Mouse (Mus musculus) lung, embryonic 15.5 days (tissue): ENCODE measurements at regions not wholly inside any gene's neighbourhood (a gene's known extent, or its start where the extent isn't known, plus 50 kb on each side); places are given as distances from the start of the nearest gene placed in this dataset.

Experiments used
- ATAC-seq: fragments of 200-750 bp; cut with Nextera tagmentation; 2 replicates; pipeline ENCODE4 v1.8.0; 2017; ENCODE audit warnings: moderate number of reproducible peaks, borderline replicate concordance; ENCODE audit not compliant: low FRiP score, low TSS enrichment; ENCODE audit errors: extremely low read depth
- H3K27ac ChIP-seq: fragments of 300-500 bp; sonication (generic); 2 replicates; pipeline ENCODE4 v1.5.1; 2015; ENCODE audit warnings: moderate library complexity, mild to moderate bottlenecking, inconsistent platforms
- H3K27me3 ChIP-seq: fragments of 300-500 bp; sonication (generic); 2 replicates; pipeline ENCODE4 v1.6.1; 2015; ENCODE audit warnings: inconsistent platforms
- H3K36me3 ChIP-seq: fragments of 300-500 bp; sonication (generic); 2 replicates; pipeline ENCODE4 v1.6.1; 2015; ENCODE audit warnings: inconsistent platforms
- H3K4me1 ChIP-seq: fragments of 300-500 bp; sonication (generic); 2 replicates; pipeline ENCODE4 v1.6.1; 2015; ENCODE audit warnings: inconsistent platforms
- H3K4me2 ChIP-seq: fragments of 300-500 bp; sonication (generic); 2 replicates; pipeline ENCODE4 v1.6.1; 2015; ENCODE audit warnings: inconsistent platforms, mild to moderate bottlenecking, moderate library complexity
- H3K4me3 ChIP-seq: fragments of 300-500 bp; sonication (generic); 2 replicates; pipeline ENCODE4 v1.5.1; 2015; ENCODE audit warnings: mild to moderate bottlenecking, inconsistent platforms
- H3K9ac ChIP-seq: fragments of 300-500 bp; sonication (generic); 2 replicates; pipeline ENCODE4 v1.6.1; 2015; ENCODE audit warnings: inconsistent platforms
- H3K9me3 ChIP-seq: fragments of 300-500 bp; sonication (generic); 2 replicates; pipeline ENCODE4 v1.6.1; 2016; ENCODE audit warnings: inconsistent platforms
- WGBS: fragments of 180-500 bp; shearing (Covaris S2); methylation state at CpG from one replicate; pipeline ENCODE4 v1.1.7; 2015; 5-methylcytosine and 5-hydroxymethylcytosine counted together

DNA sequence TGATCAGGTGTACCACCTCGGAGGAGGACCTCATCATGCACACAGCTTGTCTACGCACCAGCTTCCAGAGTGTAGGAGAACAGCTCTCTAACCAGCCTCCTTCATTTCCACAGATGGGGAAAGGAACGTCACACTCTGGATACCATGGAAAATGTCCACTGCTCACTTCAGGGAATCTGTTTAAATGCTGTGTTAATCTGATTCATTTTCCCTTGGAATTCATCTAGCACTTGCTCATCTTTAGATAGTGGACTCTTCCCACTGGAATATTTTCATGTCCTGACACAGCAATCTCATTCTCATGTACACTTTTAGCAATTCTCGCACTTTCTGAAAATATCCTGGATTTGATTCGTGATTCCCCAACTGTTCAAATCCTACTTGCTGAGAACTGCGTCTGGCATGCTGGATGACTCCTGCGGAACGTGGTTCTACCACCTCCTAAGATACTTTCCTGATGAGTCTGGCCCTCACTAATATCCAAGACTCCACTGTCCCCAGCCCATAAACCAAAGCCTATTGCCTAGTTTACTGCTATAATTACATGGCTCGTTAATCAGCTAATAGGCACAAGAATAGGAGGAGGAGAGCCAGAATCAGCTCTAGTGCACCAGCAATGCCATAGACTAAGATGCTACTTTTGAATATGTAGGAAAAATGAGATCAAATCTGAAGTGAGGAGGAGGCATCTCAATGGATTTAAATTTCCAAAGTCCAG lies 56.0 kb upstream of the Bdnf start:
- H3K4me1 ChIP-seq: no peaks in the 10 kb centered on the region
- no peaks in the 10 kb centered on the region for H3K9me3 ChIP-seq
- no peaks in the 10 kb centered on the region for H3K36me3 ChIP-seq
- no peak overlapping the region for H3K4me3 ChIP-seq
- ATAC-seq: no peak
- no peak overlapping the region for H3K9ac ChIP-seq
- no peak overlapping the region for H3K4me2 ChIP-seq
- 86% methylated on average over 9 of the region's 9 CpGs for WGBS
- H3K27ac ChIP-seq: no peak overlapping the region
- no peaks in the 10 kb centered on the region for H3K27me3 ChIP-seq

DNA sequence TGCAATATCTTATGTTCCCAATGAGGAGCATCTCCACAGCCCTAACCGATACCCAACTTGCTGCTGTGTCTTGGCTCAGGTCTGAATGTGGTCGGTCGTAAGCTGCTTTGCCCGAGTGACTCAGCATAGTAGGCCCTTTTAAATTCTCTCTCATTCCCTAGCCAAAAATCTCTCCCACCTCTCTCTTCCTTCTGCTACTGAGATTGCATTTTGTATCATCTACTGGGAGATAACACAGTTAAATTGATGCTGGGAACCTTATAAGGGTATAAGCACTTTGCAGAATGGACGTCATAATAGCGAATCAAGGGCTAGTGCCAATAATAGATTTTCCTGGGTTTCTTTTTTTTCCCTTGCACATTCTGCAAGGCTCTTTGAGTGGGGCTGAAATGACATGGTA lies 54.8 kb upstream of the Bdnf start:
- H3K27me3 ChIP-seq: no peaks in the 10 kb centered on the region
- no peak overlapping the region for H3K4me2 ChIP-seq
- H3K4me3 ChIP-seq: no peak overlapping the region
- 91% methylated on average over 6 of the region's 6 CpGs for WGBS
- H3K36me3 ChIP-seq: no peaks in the 10 kb centered on the region
- H3K9me3 ChIP-seq: no peaks in the 10 kb centered on the region
- ATAC-seq: no peak
- H3K9ac ChIP-seq: no peak overlapping the region
- no peak overlapping the region for H3K27ac ChIP-seq
- no peaks in the 10 kb centered on the region for H3K4me1 ChIP-seq

DNA sequence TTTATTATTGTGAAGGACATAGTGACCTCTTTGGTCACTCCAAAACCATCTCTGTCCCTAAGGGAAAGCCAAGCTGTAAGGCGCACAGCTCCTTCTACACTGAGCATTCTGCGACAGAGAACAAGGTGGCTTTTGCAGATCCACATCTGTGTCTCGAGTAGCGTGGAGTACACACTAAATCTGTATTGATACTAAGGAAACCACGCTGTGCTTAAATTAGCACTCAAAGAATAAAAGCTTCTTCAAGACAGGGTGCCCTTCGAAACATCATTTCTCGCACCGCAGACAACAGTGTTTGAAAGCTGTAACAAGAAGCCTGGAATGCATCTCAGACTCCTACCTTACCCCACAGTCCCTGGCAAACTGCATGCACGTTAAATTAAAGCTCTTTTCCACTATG lies 52.9 kb upstream of the Bdnf start:
- Histone ChIP-seq H3K4me3 (no peak overlapping the region), H3K27ac (no peak overlapping the region), H3K9ac (no peak overlapping the region), H3K9me3 (no peaks in the 10 kb centered on the region), H3K4me1 (no peaks in the 10 kb centered on the region), H3K36me3 (no peaks in the 10 kb centered on the region), H3K4me2 (no peak overlapping the region), H3K27me3 (no peaks in the 10 kb centered on the region)
- WGBS: 65% methylated on average over 9 of the region's 9 CpGs
- ATAC-seq: no peak
